Mouse (Mus musculus): ENCODE measurements around the gene Klhl8.

- TF ChIP-seq CHD2 (IDR thresholded peaks at IDR 0.05; ENCODE audit: low read depth, low read length) (no peak), HCFC1 (IDR thresholded peaks at IDR 0.05; ENCODE audit: borderline replicate concordance, insufficient read depth, low read length) (no peak), MAFK (IDR thresholded peaks at IDR 0.05; ENCODE audit: insufficient read depth, low read depth, low read length) (no peak)
Measured at GRCm38 (mm10) chr5:103863759-103864158, 47.3 kb downstream of the Klhl8 start.

Measured in ES-E14 (cell line).